Mouse (Mus musculus) induced T-regulatory cell, adult 2 months (primary cell): ENCODE measurements at regions not wholly inside any gene's neighbourhood (a gene's known extent, or its start where the extent isn't known, plus 50 kb on each side); places are given as distances from the start of the nearest gene placed in this dataset.

Experiments
- DNase-seq: peaks from one replicate; pipeline ENCODE4 v3.0.0-alpha.2; 2012; ENCODE audit warnings: low read depth

- no peak for DNase-seq
These were observed 61.0 kb upstream of the Lpcat1 start for GRCm38 (mm10) chr13:73405720-73406629.

- no peak for DNase-seq
These were observed 66.1 kb upstream of the Lpcat1 start for GRCm38 (mm10) chr13:73400921-73401320.

DNA sequence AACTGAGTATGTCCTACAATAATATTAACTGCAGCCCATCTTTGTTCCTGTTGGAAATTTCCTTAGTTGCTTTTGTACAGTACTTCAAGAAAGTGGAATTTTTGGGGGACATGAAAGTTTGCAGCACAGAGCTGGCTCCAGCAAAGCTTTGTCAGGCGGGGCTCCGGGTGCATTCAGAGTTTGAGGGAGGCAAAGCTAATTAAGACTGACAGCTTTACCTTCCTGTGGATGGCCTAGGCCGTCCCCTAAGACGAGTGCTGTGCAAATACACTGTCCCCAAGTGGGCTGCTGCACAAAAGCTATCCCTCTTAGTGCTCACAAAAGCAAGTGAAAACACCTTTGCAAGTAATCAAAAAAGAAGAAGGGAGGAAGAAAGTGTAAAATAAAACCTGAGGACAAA is 68.7 kb upstream of the Ndufs6 start:
- DNase-seq, result no peak

DNA sequence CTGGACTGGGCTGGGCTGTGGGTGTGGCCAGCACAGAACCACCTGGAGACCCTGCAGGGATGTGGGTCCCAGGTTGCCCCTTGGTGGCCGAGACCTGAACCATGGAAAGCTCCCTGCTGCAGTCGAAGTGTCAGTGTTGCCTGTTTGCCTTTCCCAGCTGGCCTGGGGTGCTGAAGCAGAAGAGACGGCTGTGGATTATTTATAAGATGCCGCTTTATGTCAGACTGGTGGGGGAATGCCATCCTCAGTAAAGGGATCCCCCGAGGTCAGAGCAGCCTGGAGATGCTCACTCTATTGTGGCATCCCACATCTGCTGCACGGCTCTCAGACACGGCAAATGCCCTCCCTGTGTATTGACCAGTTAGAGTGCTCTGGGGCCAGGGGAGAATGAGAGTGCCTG is 67.5 kb upstream of the Ndufs6 start:
- no peak for DNase-seq

DNA sequence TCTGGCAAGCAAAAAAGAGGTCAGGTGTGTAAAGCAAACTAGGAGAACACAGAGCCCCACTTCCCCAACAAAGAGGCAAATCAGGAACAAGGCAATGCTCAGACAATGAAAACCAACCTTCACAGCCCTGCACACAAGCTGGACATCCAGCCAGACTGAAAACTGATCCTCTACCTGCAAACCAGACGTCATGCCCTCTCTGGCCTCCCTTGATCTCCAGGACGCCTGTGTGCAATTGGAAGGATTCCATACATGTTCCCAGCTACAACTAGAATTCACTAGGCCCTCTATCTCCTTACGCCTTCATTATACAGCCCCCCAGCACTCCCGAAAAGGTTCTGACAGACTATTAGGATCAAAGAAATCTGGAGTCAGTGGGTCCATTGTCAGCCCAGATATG is 60.7 kb upstream of the Ndufs6 start:
- DNase-seq, result no peak

- DNase-seq, result peak; percentile 69
These were observed 55.2 kb upstream of the Ndufs6 start for GRCm38 (mm10) chr13:73383585-73383984.
